Mouse (Mus musculus): ENCODE data around the gene Rack1. TPM values are rescaled to one million over a fixed set of nuclear protein-coding genes. Genes with fewer than 3 reads are reported as not detected.

Gene Rack1
- total and polyA plus RNA-seq, 3 experiments: 376 to 5,815 (median 4,421) TPM

DNA sequence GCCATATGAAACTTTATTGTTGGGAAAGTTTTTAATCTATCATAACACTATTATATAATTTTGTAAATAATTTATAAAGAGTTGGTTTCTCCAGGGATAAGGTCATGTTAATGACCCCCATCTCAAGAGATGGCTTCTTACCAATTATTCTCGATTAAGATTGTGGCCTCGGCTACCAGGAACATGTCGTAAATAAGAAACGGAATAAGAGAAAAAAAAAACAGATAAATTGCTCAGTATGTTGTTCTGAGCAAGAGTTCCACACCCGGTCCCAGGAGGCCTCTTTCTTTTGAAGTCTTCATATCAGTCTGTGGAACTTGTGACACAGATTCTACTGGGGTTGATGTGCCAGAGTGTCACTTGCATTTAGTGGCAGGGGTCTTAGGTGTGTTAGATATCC, 41.1 kb downstream of the Rack1 start:
- Histone ChIP-seq H3K27me3 (ENCODE audit: control insufficient read depth in 1 of 2, insufficient read depth in 2 of 2, low read length in 2 of 2) (no peaks in the 10 kb centered on the region), H3K27ac (ENCODE audit: control insufficient read depth, low read depth, low read length) (no peak overlapping the region), H3K9me3 (replicated peaks; ENCODE audit: insufficient read depth, low read length) (no peaks in the 10 kb centered on the region), H3K9ac (ENCODE audit: control insufficient read depth, low read depth, low read length, poor library complexity, severe bottlenecking) (no peak overlapping the region), H3K4me3 (ENCODE audit: control insufficient read depth in 1 of 2, insufficient read depth in 1 of 2, low read depth in 2 of 2, low read length in 2 of 2) (no peak overlapping the region), H3K36me3 (ENCODE audit: control insufficient read depth in 1 of 2, insufficient read depth in 2 of 2, low read length in 2 of 2) (peaks cover 0 to 6% of the 10 kb centered on the region in 2 experiments; a peak in 2 of 4 replicates), H3K79me2 (ENCODE audit: control insufficient read depth, insufficient read depth, low read length, poor library complexity) (no peaks in the 10 kb centered on the region; the same call in 1 of the 2 replicates), H3K4me1 (ENCODE audit: control insufficient read depth in 1 of 2, insufficient read depth in 2 of 2, low read length in 2 of 2) (peaks cover 0 to 17% of the 10 kb centered on the region in 2 experiments; a peak in 2 of 4 replicates)
- DNase-seq (ENCODE audit: low read depth, low spot score): no peak
- TF ChIP-seq E2F4 (IDR thresholded peaks at IDR 0.05; ENCODE audit: borderline replicate concordance, low read depth, low read length) (no peak), JUND (IDR thresholded peaks at IDR 0.05; ENCODE audit: low read depth, low read length) (no peak)

DNA sequence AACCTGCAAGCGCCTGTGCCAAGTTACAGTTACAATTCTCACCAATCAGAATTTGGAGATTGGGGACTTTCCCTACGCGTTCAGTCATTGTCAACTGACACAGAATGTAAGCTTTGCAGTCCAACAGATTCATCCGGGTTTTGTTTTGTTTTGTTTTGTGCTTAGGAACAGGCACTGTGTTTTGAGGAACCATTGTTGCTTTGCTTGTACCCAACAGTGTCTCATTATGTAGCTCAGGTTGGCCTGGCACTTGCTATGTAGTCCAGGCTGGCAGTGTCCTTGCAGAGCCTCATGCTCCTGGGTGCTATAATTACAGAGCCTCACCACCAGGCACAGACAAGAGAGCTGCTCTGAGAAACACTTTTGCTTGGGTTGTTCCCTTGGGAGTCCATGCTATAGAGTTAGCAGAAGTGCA, 42.3 kb downstream of the Rack1 start:
- DNase-seq (ENCODE audit: low read depth, low spot score): no peak
- H3K36me3 ChIP-seq (ENCODE audit: control insufficient read depth in 1 of 2, insufficient read depth in 2 of 2, low read length in 2 of 2): no peaks in the 10 kb centered on the region; a peak in 1 of 4 replicates
- H3K4me1 ChIP-seq (ENCODE audit: control insufficient read depth in 1 of 2, insufficient read depth in 2 of 2, low read length in 2 of 2): 0 out of 4 replicates have a peak, but pooled peaks cover 0 to 8% of the 10 kb centered on the region in 2 experiments
- no peak overlapping the region for H3K4me3 ChIP-seq (ENCODE audit: control insufficient read depth in 1 of 2, insufficient read depth in 1 of 2, low read depth in 2 of 2, low read length in 2 of 2)
- H3K79me2 ChIP-seq (ENCODE audit: control insufficient read depth, insufficient read depth, low read length, poor library complexity): no peaks in the 10 kb centered on the region; the same call in 1 of the 2 replicates
- no peak overlapping the region for H3K9ac ChIP-seq (ENCODE audit: control insufficient read depth, low read depth, low read length, poor library complexity, severe bottlenecking)
- no peaks in the 10 kb centered on the region for H3K9me3 ChIP-seq (replicated peaks; ENCODE audit: insufficient read depth, low read length)
- no peak overlapping the region for H3K27ac ChIP-seq (ENCODE audit: control insufficient read depth, low read depth, low read length)
- TF ChIP-seq SIN3A (IDR thresholded peaks at IDR 0.05; ENCODE audit: low read length) (no peak), ELF1 (IDR thresholded peaks at IDR 0.05; ENCODE audit: low read depth, low read length) (no peak), MYC (IDR thresholded peaks at IDR 0.05; ENCODE audit: low read depth, low read length) (no peak), UBTF (IDR thresholded peaks at IDR 0.05; ENCODE audit: borderline replicate concordance, insufficient read depth, low read depth, low read length) (no peak), JUND (IDR thresholded peaks at IDR 0.05; ENCODE audit: low read depth, low read length) (no peak), CHD1 (IDR thresholded peaks at IDR 0.05; ENCODE audit: low read depth, low read length) (no peak), MAFK (IDR thresholded peaks at IDR 0.05; ENCODE audit: borderline replicate concordance, low read depth, low read length) (no peak), CHD2 (IDR thresholded peaks at IDR 0.05; ENCODE audit: low read length) (no peak), ZKSCAN1 (IDR thresholded peaks at IDR 0.05; ENCODE audit: low read depth, low read length) (no peak), CTCF (IDR thresholded peaks at IDR 0.05 in 2 of 3, conservative IDR thresholded peaks at IDR 0.05 in 1 of 3; ENCODE audit: control insufficient read depth in 1 of 3, insufficient read depth in 1 of 3, low read depth in 2 of 3, low read length in 3 of 3, poor library complexity in 1 of 3, severe bottlenecking in 1 of 3) (no peak), ZMIZ1 (IDR thresholded peaks at IDR 0.05; ENCODE audit: low read depth, low read length) (no peak), RAD21 (IDR thresholded peaks at IDR 0.05; ENCODE audit: low read depth, low read length) (no peak), MEF2A (IDR thresholded peaks at IDR 0.05; ENCODE audit: extremely low read depth, insufficient replicate concordance, low read depth, low read length, poor library complexity, severe bottlenecking) (no peak), E2F4 (IDR thresholded peaks at IDR 0.05; ENCODE audit: borderline replicate concordance, low read depth, low read length) (no peak), POLR2A (IDR thresholded peaks at IDR 0.05; ENCODE audit: control insufficient read depth in 1 of 2, insufficient read depth in 1 of 2, low read depth in 1 of 2, low read length in 2 of 2, poor library complexity in 1 of 2) (no peak), USF2 (IDR thresholded peaks at IDR 0.05; ENCODE audit: borderline replicate concordance in 1 of 2, insufficient read depth in 1 of 2, low read depth in 1 of 2, low read length in 2 of 2) (no peak), TCF12 (IDR thresholded peaks at IDR 0.05; ENCODE audit: low read depth, low read length) (no peak), GATA1 (IDR thresholded peaks at IDR 0.05; ENCODE audit: low read depth, low read length) (no peak), HCFC1 (IDR thresholded peaks at IDR 0.05; ENCODE audit: low read depth, low read length) (no peak), RCOR1 (IDR thresholded peaks at IDR 0.05; ENCODE audit: low read depth, low read length) (no peak)
- H3K27me3 ChIP-seq (ENCODE audit: control insufficient read depth in 1 of 2, insufficient read depth in 2 of 2, low read length in 2 of 2): no peaks in the 10 kb centered on the region
